Mouse (Mus musculus): ENCODE data around the gene Spata5. TPM values are rescaled to one million over a fixed set of nuclear protein-coding genes. Genes with fewer than 3 reads are reported as not detected.
"Not testable (repeated sequence)": the region's sequence is repeated elsewhere in the genome, so short reads cannot be mapped to it uniquely, and the experiment has no call there.

The Spata5 gene
- total RNA-seq, 2 experiments from 2014 or later, result 10.9 to 12.9 TPM

DNA sequence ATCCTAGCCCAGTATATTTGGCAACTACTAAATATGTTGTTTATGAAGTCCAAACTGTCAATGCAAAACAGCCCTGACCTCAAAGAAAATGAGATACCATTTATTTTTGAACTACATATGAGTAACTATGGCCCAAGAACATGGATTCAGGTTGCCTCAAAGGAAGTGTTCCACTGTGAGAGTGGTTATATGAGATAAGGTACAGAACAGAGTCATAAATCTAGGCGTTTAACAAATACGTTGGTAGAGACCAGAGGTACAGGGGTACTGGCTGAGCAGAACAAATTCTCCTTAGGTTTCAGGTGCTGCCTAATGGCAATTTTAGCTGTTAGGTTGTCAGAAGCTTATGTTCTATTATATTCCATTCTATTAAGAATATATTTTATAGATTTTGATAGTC, 67.9 kb downstream of the Spata5 start:
- no peak for DNase-seq
- intact Hi-C loops (cut with DNase I; ENCODE audit: low total_unique reads), result loop anchor here (10.0 kb wide), 1 partner anchor 717 kb away; no protein-coding TSS in a partner anchor

GRCm38 (mm10) chr3:37488173-37488572, 68.5 kb downstream of the Spata5 start:
- intact Hi-C loops (cut with DNase I; ENCODE audit: low total_unique reads), result loop anchor here (10.0 kb wide), 1 partner anchor 717 kb away; no protein-coding TSS in a partner anchor
- no peak for DNase-seq

DNA sequence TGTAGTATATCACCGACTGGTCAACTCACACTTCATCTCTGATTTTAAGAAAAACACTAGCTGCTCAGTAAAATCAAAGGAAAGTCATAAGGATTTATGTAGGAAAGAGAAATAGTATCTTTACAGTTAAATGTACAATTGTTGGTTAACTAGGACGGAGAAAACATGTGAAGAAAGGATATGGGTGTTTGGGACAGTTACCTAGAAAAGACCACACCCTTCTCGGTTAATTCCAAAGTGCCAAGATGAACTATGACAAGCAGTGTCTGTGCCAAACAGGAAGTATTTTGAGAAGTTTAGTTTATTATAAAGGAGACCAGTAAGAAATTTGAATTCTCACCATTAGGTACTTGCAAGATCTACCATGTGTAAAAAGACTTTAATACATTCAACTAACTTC, 70.3 kb downstream of the Spata5 start:
- no peak for DNase-seq
- intact Hi-C loops (cut with DNase I; ENCODE audit: low total_unique reads), result no loop called here

DNA sequence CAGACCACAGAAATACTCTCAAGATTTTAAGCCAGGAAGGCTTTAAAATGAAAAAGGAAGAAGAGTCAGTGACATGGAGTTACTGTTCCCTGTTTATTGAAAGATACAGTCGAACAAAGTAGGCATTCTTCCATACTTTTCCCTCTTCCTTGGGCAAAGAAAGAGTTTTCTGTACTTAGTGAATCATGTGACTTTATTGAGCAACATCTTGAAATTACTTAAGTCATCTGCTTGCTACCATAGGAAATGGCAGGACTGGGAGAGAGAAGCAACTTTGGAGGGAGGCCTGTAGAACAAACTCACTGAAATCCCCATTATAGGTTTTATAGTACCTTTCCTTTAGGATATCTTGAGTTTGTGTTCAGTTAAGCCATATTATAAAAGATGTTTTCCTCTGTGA, 81.2 kb downstream of the Spata5 start:
- DNase-seq, result no peak
- intact Hi-C loops (cut with DNase I; ENCODE audit: low total_unique reads), result no loop called here

- intact Hi-C loops (cut with DNase I; ENCODE audit: low total_unique reads), result no loop called here
Measured at GRCm38 (mm10) chr3:37502552-37502951, 82.9 kb downstream of the Spata5 start.

GRCm38 (mm10) chr3:37503846-37504245, 84.2 kb downstream of the Spata5 start:
- intact Hi-C loops (cut with DNase I; ENCODE audit: low total_unique reads), result no loop called here
- DNase-seq, result no peak

More at GRCm38 (mm10) chr3:37502552-37502951, 82.9 kb downstream of the Spata5 start:
- no peak for DNase-seq

DNA sequence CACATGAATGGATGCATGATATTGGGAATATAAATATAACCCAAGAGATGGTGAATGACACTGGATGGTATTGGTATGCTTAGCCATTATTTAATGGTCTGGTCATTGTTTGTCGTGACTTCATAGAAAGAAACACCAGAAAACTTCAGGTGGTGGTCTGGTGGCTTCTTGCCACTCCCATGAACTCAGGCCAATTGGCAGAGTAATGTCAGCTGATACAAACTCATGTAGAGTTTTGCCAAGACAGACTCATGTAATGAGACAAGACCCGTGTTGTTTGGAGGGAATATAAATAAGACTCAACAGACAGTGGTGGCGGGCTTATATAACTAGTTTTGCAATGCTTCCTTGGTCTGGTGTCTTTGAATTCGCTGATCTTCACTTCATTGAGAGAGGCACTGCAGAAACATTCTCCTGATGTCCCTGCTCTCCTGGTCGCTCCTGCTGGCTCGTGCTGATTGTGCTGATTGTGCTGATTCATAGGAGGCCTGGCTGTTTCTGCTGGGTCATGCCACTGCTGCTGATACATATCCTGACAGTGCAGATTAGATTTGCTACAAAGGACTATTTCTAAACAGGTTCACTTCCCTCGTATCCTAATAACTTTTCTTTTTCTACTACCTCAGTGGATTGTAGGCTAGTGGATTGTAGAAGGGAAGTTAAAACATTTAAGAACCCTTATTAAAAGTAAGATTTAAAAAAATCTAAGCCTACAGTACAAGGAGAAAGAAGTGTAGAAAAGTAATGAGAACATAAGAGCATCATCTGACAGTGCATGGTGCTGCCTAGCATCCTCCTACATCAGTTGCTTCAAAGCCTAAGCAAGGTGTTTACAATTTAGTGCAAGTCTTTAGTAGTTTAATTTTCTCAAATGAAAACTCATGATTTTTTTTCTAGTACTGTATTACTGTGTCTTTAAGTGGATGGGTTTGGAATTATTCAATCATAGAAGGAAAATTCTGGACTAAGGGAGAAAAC, 90.6 kb downstream of the Spata5 start:
- intact Hi-C loops (cut with DNase I; ENCODE audit: low total_unique reads), result no loop called here
- no peak for DNase-seq

DNA sequence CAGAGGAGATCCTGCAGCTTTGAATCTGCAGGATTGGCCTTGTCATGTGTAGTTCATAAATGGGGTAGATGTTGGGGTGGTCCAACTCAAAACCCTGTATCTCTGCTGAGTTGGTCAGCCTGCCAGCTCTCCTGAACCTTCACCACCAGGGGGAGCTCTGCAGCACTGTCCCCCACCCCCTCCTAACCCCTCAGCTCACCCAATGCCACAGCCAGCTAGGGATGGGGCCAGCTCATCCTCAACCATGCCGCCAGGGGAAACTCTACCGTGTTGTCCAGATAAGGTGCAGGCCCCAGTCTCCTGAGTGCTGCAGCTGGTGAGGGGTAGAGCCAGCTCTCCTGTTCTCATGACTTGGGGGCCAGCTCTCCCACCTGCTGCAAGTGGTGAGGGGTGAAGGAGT, 95.8 kb downstream of the Spata5 start:
- peak; percentile 51 for DNase-seq
- intact Hi-C loops (cut with DNase I; ENCODE audit: low total_unique reads), result no loop called here

DNA sequence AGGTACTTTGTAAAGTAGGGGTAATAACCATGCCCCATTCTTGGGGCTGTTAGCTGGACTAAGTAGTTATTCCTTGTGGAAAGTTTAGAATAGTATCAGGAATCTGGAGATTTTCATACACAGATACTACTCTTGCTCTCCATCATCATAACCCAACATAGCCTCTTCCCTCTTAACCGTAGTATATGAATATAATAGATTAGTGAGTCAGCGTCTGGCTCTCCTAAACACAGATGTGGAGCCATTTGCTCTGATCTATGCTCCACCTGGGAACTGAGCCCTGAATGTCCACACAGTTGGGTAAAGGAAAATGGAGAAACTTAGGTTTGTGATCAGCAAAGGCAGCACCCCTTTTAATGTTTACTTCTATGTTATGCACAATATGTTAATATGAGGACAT, 96.7 kb downstream of the Spata5 start:
- intact Hi-C loops (cut with DNase I; ENCODE audit: low total_unique reads), result no loop called here
- no peak for DNase-seq

GRCm38 (mm10) chr3:37518611-37519010, 98.9 kb downstream of the Spata5 start:
- DNase-seq, result no peak
- intact Hi-C loops (cut with DNase I; ENCODE audit: low total_unique reads), result no loop called here

DNA sequence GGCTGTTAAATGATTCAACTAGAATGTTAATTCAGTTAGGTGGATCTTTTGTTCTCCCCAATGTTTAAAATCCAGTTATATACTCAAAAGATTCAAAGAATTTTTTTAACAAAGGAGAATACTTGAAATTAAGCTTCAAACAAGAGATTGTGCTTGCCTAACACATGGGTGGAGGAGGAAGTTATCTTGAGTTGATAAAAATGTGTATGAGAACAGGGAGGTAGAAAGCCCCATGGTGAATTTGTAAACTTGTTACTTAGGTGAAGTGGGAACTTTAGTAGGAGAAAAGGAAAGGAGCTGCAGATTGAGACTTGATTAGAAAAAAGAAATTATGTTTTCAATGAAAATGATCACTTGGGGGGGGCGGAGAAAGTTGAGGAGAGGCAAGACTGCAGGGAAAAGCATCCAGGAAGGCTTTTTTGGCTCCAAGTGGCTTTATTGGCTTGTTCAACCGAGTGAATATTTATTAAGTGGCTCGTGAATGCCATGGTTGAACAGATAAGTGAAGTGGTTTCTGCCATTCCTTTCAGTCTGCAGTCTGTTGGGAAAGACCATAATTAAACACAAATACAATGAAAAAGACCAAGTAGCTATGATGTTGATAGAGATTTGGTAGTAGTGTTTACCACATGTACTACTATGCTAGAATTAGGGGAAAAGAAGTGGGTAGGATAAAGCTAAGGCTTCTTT, 100.8 kb downstream of the Spata5 start:
- intact Hi-C loops (cut with DNase I; ENCODE audit: low total_unique reads), result no loop called here
- no peak for DNase-seq

- DNase-seq, result no peak
- intact Hi-C loops (cut with DNase I; ENCODE audit: low total_unique reads), result no loop called here
Measured at GRCm38 (mm10) chr3:37532079-37532478, 112.4 kb downstream of the Spata5 start.

DNA sequence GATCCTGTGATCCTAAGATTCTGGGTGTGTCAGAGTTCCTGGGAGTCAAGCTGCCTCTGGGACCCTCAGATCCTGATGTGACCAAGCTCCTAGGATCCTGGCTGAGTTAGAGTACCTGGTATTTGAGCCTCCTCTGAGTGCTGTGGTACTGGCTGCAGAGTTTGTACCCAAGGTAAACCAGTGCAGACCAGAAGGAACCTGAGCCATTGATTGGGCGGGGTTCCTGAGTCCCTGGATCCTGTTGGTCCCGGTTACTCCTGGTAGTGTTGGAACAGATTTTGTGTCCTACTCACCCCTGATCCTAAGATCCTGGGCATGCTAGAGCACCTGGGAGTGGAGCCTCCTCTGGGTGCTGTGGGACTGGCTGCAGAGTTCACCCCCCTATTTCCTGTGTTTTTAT, 121.0 kb downstream of the Spata5 start:
- intact Hi-C loops (cut with DNase I; ENCODE audit: low total_unique reads); DNase-seq: not testable (repeated sequence)

- no peak for DNase-seq
- intact Hi-C loops (cut with DNase I; ENCODE audit: low total_unique reads), result no loop called here
Measured at GRCm38 (mm10) chr3:37546351-37546750, 126.7 kb downstream of the Spata5 start.

GRCm38 (mm10) chr3:37550190-37550589, 130.5 kb downstream of the Spata5 start:
- intact Hi-C loops (cut with DNase I; ENCODE audit: low total_unique reads), result no loop called here
- DNase-seq, result no peak

- no peak for DNase-seq
- intact Hi-C loops (cut with DNase I; ENCODE audit: low total_unique reads), result no loop called here
Measured at GRCm38 (mm10) chr3:37550594-37550993, 130.9 kb downstream of the Spata5 start.

- intact Hi-C loops (cut with DNase I; ENCODE audit: low total_unique reads), result no loop called here
- no peak for DNase-seq
Measured at GRCm38 (mm10) chr3:37551486-37551885, 131.8 kb downstream of the Spata5 start.

GRCm38 (mm10) chr3:37552244-37552643, 132.5 kb downstream of the Spata5 start:
- no peak for DNase-seq
- intact Hi-C loops (cut with DNase I; ENCODE audit: low total_unique reads), result no loop called here

DNA sequence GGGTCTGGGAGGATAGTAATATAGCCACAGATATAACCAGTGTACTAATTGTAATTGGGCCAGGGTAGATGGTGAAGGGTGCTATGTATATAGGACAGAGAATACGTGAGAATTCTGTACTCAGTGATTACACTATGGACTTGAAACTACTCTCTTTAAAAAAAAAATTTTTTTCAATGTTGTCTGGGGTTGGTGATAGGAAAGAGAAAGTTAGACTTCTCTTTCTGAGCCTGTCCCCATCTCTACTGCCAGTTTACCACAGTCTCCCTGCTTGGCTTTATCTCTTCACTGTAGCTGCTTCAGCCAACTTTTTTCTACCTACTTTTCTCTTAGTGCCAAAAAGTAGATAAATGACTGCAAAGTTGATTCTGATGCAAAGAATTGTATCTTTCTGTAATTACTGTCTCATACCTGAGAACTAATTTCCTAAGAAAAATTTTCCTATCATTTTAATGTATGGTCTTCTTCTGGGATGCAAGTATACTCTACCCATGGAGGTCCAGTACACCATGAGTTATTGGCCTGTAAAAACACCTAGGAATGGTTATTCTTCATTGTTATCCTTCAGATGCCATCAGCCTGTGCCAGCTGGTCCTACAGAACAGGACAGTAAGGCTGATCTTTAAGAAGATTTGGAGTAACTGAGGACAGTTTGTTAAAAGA, 133.8 kb downstream of the Spata5 start:
- DNase-seq, result no peak
- intact Hi-C loops (cut with DNase I; ENCODE audit: low total_unique reads), result no loop called here
